Mouse (Mus musculus) CH12.LX (cell line): ENCODE results near the gene Aff3. TPM values are rescaled to one million over a fixed set of nuclear protein-coding genes. Genes with fewer than 3 reads are reported as not detected.
A peak's percentile ranks its signal among the peaks of the same experiment; 100 is the strongest.

Experiments used
- DNase-seq: peaks from one replicate; pipeline ENCODE4 v3.0.0-alpha.2; 2013; ENCODE audit errors: extremely low read depth
- H3K27ac ChIP-seq: 2 replicates; pipeline ENCODE4 v1.5.1; 2012; ENCODE audit warnings: low read depth, mild to moderate bottlenecking, control low read depth, moderate library complexity; ENCODE audit not compliant: insufficient read depth
- H3K27me3 ChIP-seq: replicated peaks from 2 replicates; pipeline ENCODE3; 2012; ENCODE audit warnings: inconsistent platforms
- H3K36me3 ChIP-seq, 2 experiments: replicated peaks in 1 of 2; 2 replicates each; pipeline versions ENCODE3 to v1.6.1; 2012; ENCODE audit warnings: inconsistent platforms in 1 of 2, low read length in 1 of 2, mild to moderate bottlenecking in 1 of 2, mixed read lengths in 1 of 2, moderate library complexity in 1 of 2; ENCODE audit not compliant: control insufficient read depth in 1 of 2, insufficient read depth in 1 of 2
- H3K4me1 ChIP-seq, 2 experiments: 2 replicates each; pipeline ENCODE4 v1.6.1; 2012; ENCODE audit warnings: inconsistent platforms in 1 of 2, moderate library complexity in 1 of 2; ENCODE audit not compliant: insufficient read depth in 2 of 2, control insufficient read depth in 1 of 2
- H3K4me2 ChIP-seq: 2 replicates; pipeline ENCODE4 v1.6.1; 2012; ENCODE audit warnings: low read depth, mild to moderate bottlenecking, control low read depth; ENCODE audit not compliant: poor library complexity, insufficient read depth, severe bottlenecking
- H3K4me3 ChIP-seq, 3 experiments: fragments of 150-350 bp in 1 of 3; sonication (generic) in 1 of 3; replicated peaks in 1 of 3; 2 replicates each; pipeline versions ENCODE3 to v1.5.1; 2011 to 2012; ENCODE audit warnings: low read depth in 2 of 3, low read length in 2 of 3, mild to moderate bottlenecking in 2 of 3, moderate library complexity in 2 of 3, control low read depth in 1 of 3, improper control_type of control experiment in 1 of 3, inconsistent platforms in 1 of 3, mixed read lengths in 1 of 3; ENCODE audit not compliant: poor library complexity in 1 of 3
- H3K79me2 ChIP-seq: replicated peaks from 2 replicates; pipeline ENCODE4 v1.6.1; 2012; ENCODE audit warnings: mild to moderate bottlenecking, moderate library complexity; ENCODE audit not compliant: control insufficient read depth, poor library complexity, insufficient read depth, severe bottlenecking; ENCODE audit errors: extremely low read depth
- H3K9ac ChIP-seq: 2 replicates; pipeline ENCODE4 v1.6.1; 2012; ENCODE audit warnings: low read depth, mild to moderate bottlenecking, control low read depth, moderate library complexity; ENCODE audit not compliant: insufficient read depth
- H3K9me3 ChIP-seq: replicated peaks from 2 replicates; pipeline ENCODE3; 2012; ENCODE audit warnings: low read length, inconsistent platforms, mixed read lengths
- BHLHE40 ChIP-seq: IDR thresholded peaks from 2 replicates; pipeline ENCODE4 v1.6.1; 2011; ENCODE audit warnings: mild to moderate bottlenecking, low read depth, low read length, improper control_type of control experiment
- CHD2 ChIP-seq: IDR thresholded peaks from 2 replicates; pipeline ENCODE4 v1.6.1; 2011; ENCODE audit warnings: low read length, improper control_type of control experiment
- CTCF ChIP-seq, 2 experiments: IDR thresholded peaks in 1 of 2; conservative IDR thresholded peaks in 1 of 2; 2 replicates each; pipeline ENCODE4 v1.5.1; 2011 to 2012; ENCODE audit warnings: low read depth in 2 of 2, low read length in 2 of 2, improper control_type of control experiment in 1 of 2, inconsistent platforms in 1 of 2, mild to moderate bottlenecking in 1 of 2, moderate library complexity in 1 of 2
- E2F4 ChIP-seq: IDR thresholded peaks from 2 replicates; pipeline ENCODE4 v1.6.1; 2011; ENCODE audit warnings: low read depth, low read length, improper control_type of control experiment; ENCODE audit not compliant: insufficient replicate concordance
- EP300 ChIP-seq: IDR thresholded peaks from 2 replicates; pipeline ENCODE4 v1.6.1; 2011; ENCODE audit warnings: low read length, improper control_type of control experiment
- ETS1 ChIP-seq: conservative IDR thresholded peaks from 2 replicates; pipeline ENCODE4 v1.6.1; 2012; ENCODE audit warnings: low read depth, mild to moderate bottlenecking, inconsistent platforms, low read length, improper control_type of control experiment, moderate library complexity
- GABPA ChIP-seq: IDR thresholded peaks from 2 replicates; pipeline ENCODE4 v1.6.1; 2012; ENCODE audit warnings: low read depth, low read length, improper control_type of control experiment, inconsistent platforms; ENCODE audit not compliant: insufficient replicate concordance
- IRF4 ChIP-seq: IDR thresholded peaks from 2 replicates; pipeline ENCODE4 v1.6.1; 2014; ENCODE audit warnings: low read depth, mild to moderate bottlenecking, inconsistent platforms, low read length, improper control_type of control experiment
- KAT2A ChIP-seq: IDR thresholded peaks from 2 replicates; pipeline ENCODE4 v1.6.1; 2012; ENCODE audit warnings: low read length, improper control_type of control experiment, inconsistent platforms; ENCODE audit not compliant: insufficient replicate concordance
- MAFK ChIP-seq: IDR thresholded peaks from 2 replicates; pipeline ENCODE4 v1.6.1; 2011; ENCODE audit warnings: low read length, improper control_type of control experiment; ENCODE audit not compliant: insufficient replicate concordance
- MAZ ChIP-seq: IDR thresholded peaks from 2 replicates; pipeline ENCODE4 v1.6.1; 2012; ENCODE audit warnings: low read depth, mild to moderate bottlenecking, inconsistent platforms, low read length, improper control_type of control experiment, moderate library complexity
- MYC ChIP-seq: IDR thresholded peaks from 2 replicates; pipeline ENCODE4 v1.6.1; 2011; ENCODE audit warnings: low read depth, mild to moderate bottlenecking, improper control_type of control experiment, low read length
- NRF1 ChIP-seq: IDR thresholded peaks from 2 replicates; pipeline ENCODE4 v1.6.1; 2014; ENCODE audit warnings: low read depth, mild to moderate bottlenecking, inconsistent platforms, low read length, improper control_type of control experiment, moderate library complexity
- POLR2AphosphoS2 ChIP-seq: IDR thresholded peaks from 2 replicates; pipeline ENCODE4 v1.6.1; 2011; ENCODE audit warnings: low read depth, low read length, improper control_type of control experiment
- RAD21 ChIP-seq: IDR thresholded peaks from 2 replicates; pipeline ENCODE4 v1.6.1; 2011; ENCODE audit warnings: low read depth, mild to moderate bottlenecking, low read length, improper control_type of control experiment, moderate library complexity
- SMC3 ChIP-seq: IDR thresholded peaks from 2 replicates; pipeline ENCODE4 v1.6.1; 2011; ENCODE audit warnings: low read depth, low read length, improper control_type of control experiment
- TBP ChIP-seq: conservative IDR thresholded peaks from 2 replicates; pipeline ENCODE4 v1.6.1; 2011; ENCODE audit warnings: low read depth, low read length, improper control_type of control experiment
- TCF12 ChIP-seq: IDR thresholded peaks from 2 replicates; pipeline ENCODE4 v1.6.1; 2014; ENCODE audit warnings: low read depth, mild to moderate bottlenecking, inconsistent platforms, low read length, improper control_type of control experiment
- UBTF ChIP-seq: IDR thresholded peaks from 2 replicates; pipeline ENCODE4 v1.6.1; 2012; ENCODE audit warnings: low read depth, mild to moderate bottlenecking, inconsistent platforms, low read length, improper control_type of control experiment, moderate library complexity
- USF1 ChIP-seq: IDR thresholded peaks from 2 replicates; pipeline ENCODE4 v1.6.1; 2014; ENCODE audit warnings: low read depth, mild to moderate bottlenecking, inconsistent platforms, low read length, improper control_type of control experiment
- ZC3H11A ChIP-seq: IDR thresholded peaks from 2 replicates; pipeline ENCODE4 v1.6.1; 2012; ENCODE audit warnings: low read depth, mild to moderate bottlenecking, inconsistent platforms, low read length, improper control_type of control experiment
- ZMIZ1 ChIP-seq: IDR thresholded peaks from 2 replicates; pipeline ENCODE4 v1.6.1; 2012; ENCODE audit warnings: low read depth, mild to moderate bottlenecking, inconsistent platforms, low read length, improper control_type of control experiment
- ZNF384 ChIP-seq: IDR thresholded peaks from 2 replicates; pipeline ENCODE4 v1.6.1; 2012; ENCODE audit warnings: low read depth, low read length, improper control_type of control experiment, inconsistent platforms
- dilution Hi-C: fragments of 300-500 bp; cut with MboI; formaldehyde crosslinking; loops from 2 replicates; pipeline ENCODE4 v1.14.3; 2020; ENCODE audit warnings: low sequenced_read_pairs; ENCODE audit not compliant: extremely low pct_unique_long_range_greater_than_20kb, extremely low pct_ligation_motif_present
- in situ Hi-C: fragments of 300-500 bp; cut with MboI; formaldehyde crosslinking; loops from 3 replicates; pipeline ENCODE4 v1.14.3; 2019; ENCODE audit warnings: low sequenced_read_pairs, low pct_ligation_motif_present, low pct_unique_long_range_greater_than_20kb, mixed read lengths
- polyA plus RNA-seq: library from polyadenylated mRNA; unstranded; fragments of >175 nt; gene quantifications from 2 replicates; pipeline ENCODE4 v1.2.1, GENCODE M21; 2012; ENCODE audit warnings: low read depth; ENCODE audit not compliant: insufficient read length
- total RNA-seq, 2 experiments: library from RNA; depleted of rRNA; stranded (reverse); fragments of 300-350 nt in 1 of 2; fragments of >200 nt in 1 of 2; gene quantifications; 2 replicates each; pipeline ENCODE4 v1.2.3; 2012 to 2014

Gene Aff3
- total and polyA plus RNA-seq, 3 experiments = 5.1 to 29.9 (median 7.7) TPM

DNA sequence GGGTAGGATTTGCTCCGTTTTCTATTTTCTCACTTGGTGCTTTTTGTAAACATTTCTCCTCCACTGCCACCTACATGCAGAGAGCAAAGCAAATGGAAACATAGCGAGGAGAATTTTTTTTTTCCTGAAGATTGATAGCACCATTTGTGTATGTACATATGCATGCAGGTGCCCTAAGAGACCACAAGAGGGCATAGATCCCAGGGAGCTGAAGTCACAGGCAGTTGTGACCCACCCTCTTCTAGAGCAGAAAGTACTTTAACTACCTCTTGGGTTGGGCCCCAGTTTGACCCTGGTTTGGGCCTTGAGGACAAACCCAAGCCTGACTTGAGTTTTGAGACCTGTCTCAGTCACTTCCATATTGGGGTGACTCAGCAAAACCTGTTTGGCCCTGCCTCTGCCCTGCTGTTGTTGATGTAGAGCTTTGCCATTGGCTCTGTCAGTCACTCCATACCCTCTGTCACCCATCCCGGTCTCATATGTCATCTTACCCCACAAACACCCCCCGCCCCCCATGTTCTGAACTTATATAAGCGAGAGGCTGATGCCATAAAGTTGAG is 9.7 kb downstream of the Aff3 start:
- no peaks in the 10 kb centered on the region for H3K27me3 ChIP-seq
- peaks cover 16 to 76% of the 10 kb centered on the region in 2 experiments for H3K4me1 ChIP-seq
- in situ Hi-C loops = loop anchor here (5.0 kb wide), 1 partner anchor 117 kb away; no protein-coding TSS in a partner anchor
- H3K4me2 ChIP-seq = no peak overlapping the region
- H3K9me3 ChIP-seq = peaks cover 4% of the 10 kb centered on the region
- TF ChIP-seq GABPA (no peak), ZC3H11A (no peak), SMC3 (peak; percentile 52), MAFK (no peak), ETS1 (no peak), EP300 (no peak), E2F4 (no peak), NRF1 (no peak), CHD2 (no peak), BHLHE40 (no peak), CTCF (conservative IDR thresholded peaks at IDR 0.05 in 1 of 2, IDR thresholded peaks at IDR 0.05 in 1 of 2; ENCODE audit: low read depth in 2 of 2, low read length in 2 of 2) (peak; percentile 36 to 56; a peak in 3 of 4 replicates), MAZ (no peak), UBTF (no peak), IRF4 (no peak), TBP (no peak), USF1 (no peak), RAD21 (peak; percentile 20), POLR2AphosphoS2 (no peak), ZMIZ1 (no peak), MYC (no peak), ZNF384 (no peak), TCF12 (no peak), KAT2A (no peak)
- H3K79me2 ChIP-seq = no peaks in the 10 kb centered on the region
- no peak overlapping the region for H3K4me3 ChIP-seq
- no peak overlapping the region for H3K27ac ChIP-seq
- no peak for DNase-seq
- H3K36me3 ChIP-seq = peaks cover 0 to 47% of the 10 kb centered on the region in 2 experiments
- H3K9ac ChIP-seq = no peak overlapping the region
- dilution Hi-C loops = no loop called here
